Mouse (Mus musculus): Measurements from ENCODE around the gene Mtf1. TPM values are rescaled to one million over a fixed set of nuclear protein-coding genes. Genes with fewer than 3 reads are reported as not detected.

Mtf1 gene
- total and polyA plus RNA-seq, 2 experiments from 2014 or later: 7.0 to 24.7 TPM

DNA sequence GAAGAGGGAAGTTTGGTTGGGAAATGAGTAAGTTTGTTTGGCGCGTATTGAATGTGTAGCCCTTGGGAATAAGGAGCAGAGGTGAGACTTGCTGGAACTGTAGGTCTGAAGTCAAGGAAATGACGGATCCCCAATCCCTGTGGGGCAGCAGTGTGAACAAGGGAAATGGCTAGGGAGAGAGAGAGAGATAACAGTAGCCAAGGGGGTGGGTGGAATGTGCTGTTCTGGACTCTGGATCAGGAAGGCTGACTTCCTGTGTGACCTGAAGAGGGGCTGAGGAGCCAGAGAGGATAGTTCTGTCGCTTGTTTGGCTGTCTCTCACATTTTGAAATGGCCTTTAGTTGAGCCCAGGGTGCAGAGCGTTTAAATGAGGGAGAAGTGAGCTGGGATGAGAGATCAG lies 6.6 kb downstream of the Mtf1 start:
- peaks cover 28% of the 10 kb centered on the region for H3K36me3 ChIP-seq (ENCODE audit: insufficient read depth, low read length)
- H3K9me3 ChIP-seq (ENCODE audit: low read length): no peaks in the 10 kb centered on the region
- H3K27ac ChIP-seq (ENCODE audit: low read depth, low read length): no peak overlapping the region
- no peak overlapping the region for H3K4me2 ChIP-seq (ENCODE audit: low read depth, low read length, poor library complexity, severe bottlenecking)
- DNase-seq (ENCODE audit: low spot score) (no peak), ATAC-seq (ENCODE audit: low FRiP score) (no peak)
- no peak for TF ChIP-seq CTCF (IDR thresholded peaks at IDR 0.05)
- H3K4me1 ChIP-seq (ENCODE audit: insufficient read depth, low read length): no peaks in the 10 kb centered on the region; the same call in 1 of the 2 replicates
- H3K9ac ChIP-seq (replicated peaks; ENCODE audit: low read length, poor library complexity, severe bottlenecking): no peak overlapping the region
- H3K27me3 ChIP-seq (ENCODE audit: insufficient read depth, low read length): no peaks in the 10 kb centered on the region
- 91% methylated on average over 5 of the region's 5 CpGs for WGBS
- no peak overlapping the region for H3K4me3 ChIP-seq (ENCODE audit: low read depth, low read length)

DNA sequence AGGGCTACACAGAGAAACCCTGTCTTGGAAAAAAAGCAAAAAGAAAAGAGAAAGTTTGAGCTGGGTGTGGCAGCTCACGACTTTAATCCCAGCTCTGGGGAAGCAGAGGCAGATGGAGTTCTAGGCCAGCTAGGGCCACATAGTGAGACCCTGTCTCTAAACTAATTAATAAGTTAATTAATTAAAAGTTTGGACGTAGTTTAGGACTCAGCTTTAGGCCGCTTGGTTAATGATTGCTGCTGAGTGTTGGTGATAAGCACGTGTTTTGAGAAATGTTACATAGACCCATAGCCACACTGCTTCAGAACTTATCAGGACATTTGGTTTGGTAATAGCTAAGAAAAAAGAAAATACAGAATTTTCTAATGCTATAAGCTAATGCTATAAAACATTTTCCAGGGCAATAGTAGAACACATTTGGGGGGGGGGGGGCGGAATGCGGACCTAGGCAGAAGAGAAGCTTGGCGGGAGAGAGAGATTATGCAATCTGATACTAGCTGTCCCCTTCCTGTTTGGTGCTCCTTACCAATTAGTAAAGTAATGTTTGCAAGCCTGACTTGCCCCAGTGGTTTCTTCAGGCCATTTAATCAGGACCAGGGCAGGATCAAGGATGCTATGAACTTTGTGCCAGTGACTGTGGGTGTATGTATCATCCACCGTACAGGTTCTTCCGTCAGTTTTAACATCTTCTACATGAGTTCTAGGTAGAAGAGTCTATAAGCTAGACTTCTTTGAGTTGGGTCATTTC lies 7.4 kb downstream of the Mtf1 start:
- Histone ChIP-seq H3K4me1 (ENCODE audit: insufficient read depth, low read length) (no peaks in the 10 kb centered on the region), H3K9ac (replicated peaks; ENCODE audit: low read length, poor library complexity, severe bottlenecking) (no peak overlapping the region), H3K27ac (ENCODE audit: low read depth, low read length) (no peak overlapping the region), H3K36me3 (ENCODE audit: insufficient read depth, low read length) (peaks cover 28% of the 10 kb centered on the region), H3K9me3 (ENCODE audit: low read length) (no peaks in the 10 kb centered on the region), H3K4me2 (ENCODE audit: low read depth, low read length, poor library complexity, severe bottlenecking) (no peak overlapping the region), H3K4me3 (ENCODE audit: low read depth, low read length) (no peak overlapping the region), H3K27me3 (ENCODE audit: insufficient read depth, low read length) (no peaks in the 10 kb centered on the region)
- 89% methylated on average over 9 of the region's 9 CpGs for WGBS
- DNase-seq (ENCODE audit: low spot score): no peak
- TF ChIP-seq CTCF (IDR thresholded peaks at IDR 0.05): no peak
- ATAC-seq (ENCODE audit: low FRiP score): no peak

DNA sequence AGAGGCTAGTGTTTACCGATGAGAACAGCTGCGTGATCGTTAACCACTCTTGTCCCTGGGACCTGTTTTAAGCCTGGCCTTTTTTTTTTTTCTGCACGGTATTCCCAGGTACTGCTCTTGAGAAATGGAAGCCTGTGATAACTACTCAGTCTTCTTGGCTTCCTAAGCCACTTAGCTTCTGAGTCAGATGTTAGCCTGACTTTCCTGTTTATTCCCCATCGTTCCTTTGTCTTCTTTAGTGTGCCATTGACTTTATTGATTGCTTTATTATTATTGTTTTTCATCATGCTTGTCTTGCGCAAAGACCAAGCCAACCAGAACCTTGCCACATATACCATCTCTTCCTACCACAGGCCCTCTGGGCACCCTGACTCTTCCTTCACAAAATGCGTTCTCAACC lies 8.2 kb downstream of the Mtf1 start:
- no peaks in the 10 kb centered on the region for H3K27me3 ChIP-seq (ENCODE audit: insufficient read depth, low read length)

DNA sequence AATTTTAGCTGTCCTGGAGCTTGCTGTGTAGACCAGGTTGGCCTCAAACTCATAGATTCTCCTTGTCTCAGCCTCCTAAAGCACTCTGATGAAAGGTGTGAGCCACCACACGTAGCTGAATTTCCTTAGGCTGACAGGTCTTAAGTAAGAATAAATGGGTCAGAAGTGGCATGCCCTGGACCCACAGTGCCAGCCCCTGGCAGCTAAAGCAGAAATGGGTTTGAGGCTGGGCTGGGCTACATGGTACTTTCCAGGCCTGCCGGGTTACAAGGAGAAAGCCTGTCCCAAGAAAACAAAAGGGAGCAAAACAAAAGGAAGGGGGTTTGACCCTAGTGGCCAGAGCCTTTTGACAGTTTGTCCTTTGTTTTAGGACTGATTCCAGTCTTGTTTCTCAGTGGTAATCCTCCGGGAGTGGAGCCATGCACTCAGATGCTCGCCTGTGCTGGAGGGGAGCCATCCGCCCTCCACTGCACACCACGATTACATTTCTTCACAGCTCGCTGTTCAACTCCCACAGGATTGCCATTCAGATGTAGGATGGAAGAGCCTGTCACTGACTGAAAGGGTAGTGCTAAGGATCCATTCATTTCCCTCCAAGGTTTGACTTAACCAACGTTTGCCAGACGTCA lies 9.6 kb downstream of the Mtf1 start:
- ATAC-seq (ENCODE audit: low FRiP score): no peak
- no peak overlapping the region for H3K4me2 ChIP-seq (ENCODE audit: low read depth, low read length, poor library complexity, severe bottlenecking)
- peak; percentile 48 for DNase-seq (ENCODE audit: low spot score)
- no peak for TF ChIP-seq CTCF (IDR thresholded peaks at IDR 0.05)
- 23% methylated on average over 9 of the region's 9 CpGs for WGBS
- no peak overlapping the region for H3K27ac ChIP-seq (ENCODE audit: low read depth, low read length)
- H3K4me3 ChIP-seq (ENCODE audit: low read depth, low read length): no peak overlapping the region
- H3K4me1 ChIP-seq (ENCODE audit: insufficient read depth, low read length): no peaks in the 10 kb centered on the region
- H3K27me3 ChIP-seq (ENCODE audit: insufficient read depth, low read length): no peaks in the 10 kb centered on the region
- H3K9ac ChIP-seq (replicated peaks; ENCODE audit: low read length, poor library complexity, severe bottlenecking): 0 out of 2 replicates have a peak overlapping the region, but pooled peaks have one; percentile 19
- no peaks in the 10 kb centered on the region for H3K9me3 ChIP-seq (ENCODE audit: low read length)
- peaks cover 20% of the 10 kb centered on the region for H3K36me3 ChIP-seq (ENCODE audit: insufficient read depth, low read length)

More for the DNA sequence above, 8.2 kb downstream of the Mtf1 start:
- Histone ChIP-seq H3K4me1 (ENCODE audit: insufficient read depth, low read length) (no peaks in the 10 kb centered on the region), H3K27ac (ENCODE audit: low read depth, low read length) (no peak overlapping the region), H3K4me3 (ENCODE audit: low read depth, low read length) (no peak overlapping the region), H3K4me2 (ENCODE audit: low read depth, low read length, poor library complexity, severe bottlenecking) (no peak overlapping the region), H3K36me3 (ENCODE audit: insufficient read depth, low read length) (peaks cover 24% of the 10 kb centered on the region), H3K9me3 (ENCODE audit: low read length) (no peaks in the 10 kb centered on the region), H3K9ac (replicated peaks; ENCODE audit: low read length, poor library complexity, severe bottlenecking) (no peak overlapping the region)
- DNase-seq (ENCODE audit: low spot score) (no peak), ATAC-seq (ENCODE audit: low FRiP score) (no peak)
- 94% methylated on average over 7 of the region's 7 CpGs for WGBS
- no peak for TF ChIP-seq CTCF (IDR thresholded peaks at IDR 0.05)

DNA sequence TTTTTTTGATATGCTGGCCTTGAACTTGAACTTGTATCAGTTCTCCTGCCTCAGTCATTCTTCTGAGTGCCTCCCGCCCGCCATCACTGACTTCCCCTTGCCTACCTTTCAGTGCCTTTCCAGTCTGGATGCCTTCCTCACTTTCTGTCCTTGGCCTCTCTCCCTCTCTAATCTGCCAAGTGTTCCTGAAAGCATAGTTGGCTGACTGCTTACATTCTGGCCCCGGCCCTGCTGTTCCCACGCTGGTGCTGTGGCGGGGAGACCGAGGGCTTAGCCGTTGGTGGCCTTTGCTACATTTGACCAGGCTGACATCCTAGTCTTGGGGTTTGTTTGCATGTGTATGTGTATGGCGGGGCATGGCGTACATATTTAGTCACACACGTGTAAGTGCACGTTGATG lies 14.0 kb downstream of the Mtf1 start:
- Histone ChIP-seq H3K4me3 (ENCODE audit: low read depth, low read length) (no peak overlapping the region), H3K4me1 (ENCODE audit: insufficient read depth, low read length) (no peaks in the 10 kb centered on the region), H3K9ac (replicated peaks; ENCODE audit: low read length, poor library complexity, severe bottlenecking) (no peak overlapping the region), H3K36me3 (ENCODE audit: insufficient read depth, low read length) (peaks cover 17% of the 10 kb centered on the region), H3K27me3 (ENCODE audit: insufficient read depth, low read length) (no peaks in the 10 kb centered on the region), H3K27ac (ENCODE audit: low read depth, low read length) (no peak overlapping the region), H3K9me3 (ENCODE audit: low read length) (no peaks in the 10 kb centered on the region), H3K4me2 (ENCODE audit: low read depth, low read length, poor library complexity, severe bottlenecking) (no peak overlapping the region)
- 83% methylated on average over 11 of the region's 11 CpGs for WGBS
- TF ChIP-seq CTCF (IDR thresholded peaks at IDR 0.05): no peak
- peak; percentile 22 for DNase-seq (ENCODE audit: low spot score)
- no peak for ATAC-seq (ENCODE audit: low FRiP score)

DNA sequence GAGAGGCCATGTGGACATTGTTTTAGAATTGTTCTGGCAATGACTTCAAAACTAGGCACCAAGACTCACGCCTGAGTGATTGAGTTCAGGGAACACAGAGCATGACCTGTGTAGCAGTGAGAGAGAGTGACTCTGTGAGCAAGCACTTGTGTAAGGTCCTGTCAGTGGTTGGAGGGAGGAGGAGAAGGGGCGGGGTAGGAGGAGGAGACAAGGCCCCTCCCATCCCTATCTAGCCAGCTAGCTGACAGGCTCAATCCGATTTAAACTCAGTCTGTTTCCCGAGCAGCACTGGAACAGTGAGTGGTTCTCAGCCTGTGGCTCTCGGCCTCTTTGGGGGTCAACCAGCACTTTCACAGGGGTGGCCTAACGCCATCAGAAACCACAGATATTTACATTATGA lies 15.9 kb downstream of the Mtf1 start:
- Histone ChIP-seq H3K36me3 (ENCODE audit: insufficient read depth, low read length) (peaks cover 26% of the 10 kb centered on the region), H3K4me3 (ENCODE audit: low read depth, low read length) (no peak overlapping the region), H3K27ac (ENCODE audit: low read depth, low read length) (no peak overlapping the region), H3K9me3 (ENCODE audit: low read length) (no peaks in the 10 kb centered on the region), H3K4me1 (ENCODE audit: insufficient read depth, low read length) (no peaks in the 10 kb centered on the region), H3K9ac (replicated peaks; ENCODE audit: low read length, poor library complexity, severe bottlenecking) (no peak overlapping the region), H3K4me2 (ENCODE audit: low read depth, low read length, poor library complexity, severe bottlenecking) (no peak overlapping the region), H3K27me3 (ENCODE audit: insufficient read depth, low read length) (no peaks in the 10 kb centered on the region)
- 13% methylated on average over 6 of the region's 6 CpGs for WGBS
- TF ChIP-seq CTCF (IDR thresholded peaks at IDR 0.05): no peak
- no peak for ATAC-seq (ENCODE audit: low FRiP score)
- peak; percentile 6 for DNase-seq (ENCODE audit: low spot score)
